Mouse (Mus musculus) kidney, adult 2 months (tissue): ENCODE measurements around the gene Gm2696. TPM values are rescaled to one million over a fixed set of nuclear protein-coding genes. Genes with fewer than 3 reads are reported as not detected.

ENCODE experiments used
- DNase-seq: peaks from one replicate; pipeline ENCODE4 v3.0.0; 2021
- H3K27ac ChIP-seq: fragments of 200-500 bp; 2 replicates; pipeline ENCODE4 v1.5.1; 2012; ENCODE audit warnings: low read depth, low read length, control low read depth, inconsistent platforms; ENCODE audit not compliant: insufficient read depth
- H3K27me3 ChIP-seq: fragments of 200-500 bp; replicated peaks from 2 replicates; pipeline ENCODE4 v1.6.1; 2012; ENCODE audit warnings: mild to moderate bottlenecking, moderate library complexity, low read length, inconsistent platforms; ENCODE audit not compliant: control insufficient read depth, insufficient read depth
- H3K36me3 ChIP-seq: fragments of 200-500 bp; 2 replicates; pipeline ENCODE4 v1.6.1; 2012; ENCODE audit warnings: mild to moderate bottlenecking, moderate library complexity, low read length, inconsistent platforms; ENCODE audit not compliant: control insufficient read depth, insufficient read depth
- H3K4me1 ChIP-seq: fragments of 200-500 bp; 2 replicates; pipeline ENCODE4 v1.6.1; 2011; ENCODE audit warnings: low read length; ENCODE audit not compliant: control insufficient read depth, insufficient read depth
- H3K4me3 ChIP-seq: fragments of 200-500 bp; 2 replicates; pipeline ENCODE4 v1.5.1; 2011; ENCODE audit warnings: mild to moderate bottlenecking, low read depth, low read length, control low read depth; ENCODE audit not compliant: insufficient read depth
- CTCF ChIP-seq: fragments of 200-500 bp; conservative IDR thresholded peaks from 2 replicates; pipeline ENCODE4 v1.5.1; 2011; ENCODE audit warnings: low read depth, mild to moderate bottlenecking, control low read depth, low read length, moderate library complexity, mixed read lengths; ENCODE audit not compliant: insufficient read depth, insufficient read length
- POLR2A ChIP-seq: fragments of 200-500 bp; IDR thresholded peaks from one replicate; pipeline ENCODE4 v1.6.1; 2011; ENCODE audit warnings: low read depth, low read length, control low read depth
- WGBS: fragments of 180-500 bp; shearing (Covaris S2); methylation state at CpG from one replicate; pipeline ENCODE4 v1.1.7; 2018; 5-methylcytosine and 5-hydroxymethylcytosine counted together
- polyA plus RNA-seq: library from polyadenylated mRNA; depleted of rRNA; stranded (reverse); fragments of >200 nt; gene quantifications from 2 replicates; pipeline ENCODE4 v1.2.3, GENCODE M21; 2012; rRNA removed

Gm2696 gene
- polyA plus RNA-seq, 1 experiment, result not detected

- Histone ChIP-seq H3K36me3 (no peaks in the 10 kb centered on the region), H3K27me3 (no peaks in the 10 kb centered on the region), H3K4me1 (no peaks in the 10 kb centered on the region), H3K4me3 (no peak overlapping the region), H3K27ac (no peak overlapping the region)
- DNase-seq, result peak; percentile 47
- 65% methylated on average over 6 of the region's 6 CpGs for WGBS
- TF ChIP-seq CTCF (peak; percentile 70), POLR2A (no peak)
These were observed 64.5 kb downstream of the Gm2696 start for GRCm38 (mm10) chr10:77878985-77879384.

DNA sequence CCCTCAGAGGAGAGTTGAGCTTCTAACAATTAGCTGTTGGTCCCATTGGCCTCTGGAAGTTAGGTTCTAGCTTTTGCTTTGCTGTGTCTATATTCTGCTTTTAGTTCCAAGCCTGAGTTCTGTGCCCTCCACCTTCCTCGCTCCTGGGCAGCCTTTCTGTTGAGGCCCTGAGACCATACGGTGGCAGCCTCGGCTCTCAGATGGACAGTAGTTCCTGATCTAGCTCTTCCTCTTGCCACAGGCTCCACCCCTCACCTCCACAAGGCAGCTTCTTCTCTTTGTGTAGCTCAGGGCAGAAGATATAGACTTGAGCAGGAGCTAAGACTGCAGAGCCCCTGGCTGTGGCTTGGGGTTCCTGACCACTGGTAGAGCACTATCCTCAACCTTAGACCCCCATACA lies 65.8 kb downstream of the Gm2696 start:
- H3K4me3 ChIP-seq, result no peak overlapping the region
- no peak overlapping the region for H3K27ac ChIP-seq
- no peak for DNase-seq
- 57% methylated on average over 3 of the region's 3 CpGs for WGBS
- no peaks in the 10 kb centered on the region for H3K4me1 ChIP-seq
- no peaks in the 10 kb centered on the region for H3K27me3 ChIP-seq
- TF ChIP-seq CTCF (peak; percentile 33; the same call in 1 of the 2 replicates), POLR2A (no peak)
- no peaks in the 10 kb centered on the region for H3K36me3 ChIP-seq

GRCm38 (mm10) chr10:77882553-77882952 lies 68.1 kb downstream of the Gm2696 start:
- no peaks in the 10 kb centered on the region for H3K36me3 ChIP-seq
- TF ChIP-seq CTCF, result peak; percentile 27; the same call in 1 of the 2 replicates
- TF ChIP-seq POLR2A, result no peak
- no peak for DNase-seq
- no peaks in the 10 kb centered on the region for H3K27me3 ChIP-seq
- H3K27ac ChIP-seq, result no peak overlapping the region
- WGBS, result 86% methylated on average over 5 of the region's 5 CpGs
- no peak overlapping the region for H3K4me3 ChIP-seq
- H3K4me1 ChIP-seq, result no peaks in the 10 kb centered on the region

Other genes starting within 250 kb of the Gm2696 start
- 321 and 342 TPM in 2 replicates for gene Pttg1ip, start 233.0 kb upstream of the Gm2696 start, polyA plus RNA-seq
- 241 and 269 TPM in 2 replicates for gene Sumo3, start 208.6 kb upstream of the Gm2696 start, polyA plus RNA-seq
- not detected in 2 replicates for gene Gm49325, start 208.5 kb upstream of the Gm2696 start, polyA plus RNA-seq
- gene Ube2g2, start 192.4 kb upstream of the Gm2696 start, polyA plus RNA-seq, result 29.9 and 33.8 TPM in 2 replicates
- 0.86 and 1.2 TPM in 2 replicates for gene Tspear, start 128.1 kb upstream of the Gm2696 start, polyA plus RNA-seq
- gene Gm19402, start 123.9 kb upstream of the Gm2696 start, polyA plus RNA-seq, result not detected in 2 replicates
- gene Gm9508, start 117.4 kb upstream of the Gm2696 start, polyA plus RNA-seq, result not detected in 2 replicates
- gene Gm10272, start 108.1 kb upstream of the Gm2696 start, polyA plus RNA-seq, result not detected in 2 replicates
- not detected in 2 replicates for gene Gm10024, start 103.2 kb upstream of the Gm2696 start, polyA plus RNA-seq
- not detected in 2 replicates for gene Gm10142, start 98.9 kb upstream of the Gm2696 start, polyA plus RNA-seq
- gene Krtap12-1, start 94.1 kb upstream of the Gm2696 start, polyA plus RNA-seq, result not detected in 2 replicates
- not detected in 2 replicates for gene Gm10100, start 88.2 kb upstream of the Gm2696 start, polyA plus RNA-seq
- not detected in 2 replicates for gene Gm18596, start 72.0 kb upstream of the Gm2696 start, polyA plus RNA-seq
- not detected in 2 replicates for gene Gm9736, start 63.3 kb upstream of the Gm2696 start, polyA plus RNA-seq
- gene Gm3233, start 55.0 kb upstream of the Gm2696 start, polyA plus RNA-seq, result not detected in 2 replicates
- not detected in 2 replicates for gene Gm3238, start 43.4 kb upstream of the Gm2696 start, polyA plus RNA-seq
- gene Gm7138, start 37.7 kb upstream of the Gm2696 start, polyA plus RNA-seq, result not detected in 2 replicates
- gene Gm3250, start 32.1 kb upstream of the Gm2696 start, polyA plus RNA-seq, result not detected in 2 replicates
- gene Gm7137, start 26.5 kb upstream of the Gm2696 start, polyA plus RNA-seq, result not detected in 2 replicates
- gene Gm9639, start 19.6 kb upstream of the Gm2696 start, polyA plus RNA-seq, result not detected in 2 replicates
- gene Gm19668, start 15.5 kb upstream of the Gm2696 start, polyA plus RNA-seq, result not detected in 2 replicates
- gene Gm9507, start 2.8 kb upstream of the Gm2696 start, polyA plus RNA-seq, result not detected in 2 replicates
- not detected in 2 replicates for gene Krtap10-4, start 12.4 kb downstream of the Gm2696 start, polyA plus RNA-seq
- not detected in 2 replicates for gene Krtap10-10, start 21.3 kb downstream of the Gm2696 start, polyA plus RNA-seq
- not detected in 2 replicates for gene Gm36176, start 32.1 kb downstream of the Gm2696 start, polyA plus RNA-seq
- gene Gm10318, start 38.2 kb downstream of the Gm2696 start, polyA plus RNA-seq, result not detected in 2 replicates
- not detected in 2 replicates for gene Gm3285, start 47.3 kb downstream of the Gm2696 start, polyA plus RNA-seq
- 8.4 and 8.6 TPM in 2 replicates for gene Lrrc3, start 87.9 kb downstream of the Gm2696 start, polyA plus RNA-seq
- gene Trpm2, start 155.9 kb downstream of the Gm2696 start, polyA plus RNA-seq, result 0.53 and 1.2 TPM in 2 replicates
- 60.5 and 75.3 TPM in 2 replicates for gene 1810043G02Rik, start 163.8 kb downstream of the Gm2696 start, polyA plus RNA-seq
- gene Pfkl, start 195.4 kb downstream of the Gm2696 start, polyA plus RNA-seq, result 100 and 107 TPM in 2 replicates
- 0.34 and 1.1 TPM in 2 replicates for gene Dnmt3l, start 227.3 kb downstream of the Gm2696 start, polyA plus RNA-seq
- 0.23 and 0.41 TPM in 2 replicates for gene Aire, start 228.9 kb downstream of the Gm2696 start, polyA plus RNA-seq